Mouse (Mus musculus) spleen, adult 2 months (tissue): ENCODE results near the gene Krtap24-1.

Source experiments
- CTCF ChIP-seq: fragments of 200-500 bp; IDR thresholded peaks from 2 replicates; pipeline ENCODE4 v1.5.1; 2011; ENCODE audit warnings: mild to moderate bottlenecking, inconsistent platforms; ENCODE audit not compliant: insufficient read depth, insufficient read length, insufficient replicate concordance; ENCODE audit errors: extremely low read depth
- POLR2A ChIP-seq: fragments of 200-500 bp; IDR thresholded peaks from 2 replicates; pipeline ENCODE4 v1.6.1; 2011; ENCODE audit warnings: low read depth, low read length, inconsistent platforms

GRCm38 (mm10) chr16:88570136-88570535 lies 41.9 kb downstream of the Krtap24-1 start:
- no peak for TF ChIP-seq POLR2A
- no peak for TF ChIP-seq CTCF
